Mouse (Mus musculus) intestine, embryonic 16.5 days (tissue): ENCODE measurements around the gene Cbfb. TPM values are rescaled to one million over a fixed set of nuclear protein-coding genes. Genes with fewer than 3 reads are reported as not detected.

Experiments
- ATAC-seq: fragments of 200-750 bp; cut with Nextera tagmentation; 2 replicates; pipeline ENCODE4 v1.8.0; 2017; ENCODE audit warnings: moderate TSS enrichment, moderate library complexity
- H3K27ac ChIP-seq: fragments of 300-500 bp; sonication (generic); 2 replicates; pipeline ENCODE4 v1.5.1; 2014; ENCODE audit warnings: mild to moderate bottlenecking, low read length
- H3K27me3 ChIP-seq: fragments of 300-500 bp; sonication (generic); replicated peaks from 2 replicates; pipeline ENCODE4 v1.6.1; 2014; ENCODE audit warnings: low read length, control low read depth, mixed read lengths; ENCODE audit not compliant: control insufficient read depth, insufficient read depth
- H3K36me3 ChIP-seq: fragments of 300-500 bp; sonication (generic); 2 replicates; pipeline ENCODE4 v1.6.1; 2014; ENCODE audit warnings: low read length, control low read depth; ENCODE audit not compliant: control insufficient read depth, insufficient read depth
- H3K4me1 ChIP-seq: fragments of 300-500 bp; sonication (generic); 2 replicates; pipeline ENCODE4 v1.6.1; 2014; ENCODE audit warnings: low read length, control low read depth, mixed read lengths; ENCODE audit not compliant: control insufficient read depth, insufficient read depth
- H3K4me2 ChIP-seq: fragments of 300-500 bp; sonication (generic); 2 replicates; pipeline ENCODE4 v1.6.1; 2014; ENCODE audit warnings: low read depth, low read length, control low read depth
- H3K4me3 ChIP-seq: fragments of 300-500 bp; sonication (generic); 2 replicates; pipeline ENCODE4 v1.5.1; 2014; ENCODE audit warnings: mild to moderate bottlenecking, low read length
- H3K9ac ChIP-seq: fragments of 300-500 bp; sonication (generic); 2 replicates; pipeline ENCODE4 v1.6.1; 2014; ENCODE audit warnings: low read depth, low read length
- H3K9me3 ChIP-seq: fragments of 300-500 bp; sonication (generic); 2 replicates; pipeline ENCODE4 v1.6.1; 2016; ENCODE audit warnings: low read length, control low read depth; ENCODE audit not compliant: control insufficient read depth
- WGBS: fragments of 180-500 bp; shearing (Covaris S2); extraction: QIAGEN DNeasy Blood & Tissue Kit; methylation state at CpG from one replicate; pipeline ENCODE4 v1.1.7; 2014; 5-methylcytosine and 5-hydroxymethylcytosine counted together
- polyA plus RNA-seq: library from polyadenylated mRNA; unstranded; fragments of >200 nt; fragmentation: Nextera tagmentation; extraction: Ambion mirVana; gene quantifications from 2 replicates; pipeline ENCODE4 v1.2.1, GENCODE M21; 2015

Gene Cbfb
- polyA plus RNA-seq, 1 experiment from 2014 or later = 28.2 TPM

GRCm38 (mm10) chr8:105254152-105254965 is 83.9 kb downstream of the Cbfb start:
- WGBS = under 1% methylated on average over 70 of the region's 74 CpGs
- ATAC-seq = peak; percentile 91

GRCm38 (mm10) chr8:105254966-105255350 is 84.5 kb downstream of the Cbfb start, which contains the start of gene B3gnt9:
B3gnt9 (minus strand) TSS chr8:105255153.
- WGBS = 2% methylated on average over 14 of the region's 14 CpGs
- Histone ChIP-seq H3K36me3 (peaks cover 4% of the 10 kb centered on the region; the same call in 1 of the 2 replicates), H3K4me3 (peak within 1 kb of the TSS; percentile 71), H3K9me3 (no peaks in the 10 kb centered on the region), H3K9ac (peak within 1 kb of the TSS; percentile 83), H3K4me1 (peaks cover 29% of the 10 kb centered on the region), H3K27ac (peak within 1 kb of the TSS; percentile 81), H3K4me2 (peak within 1 kb of the TSS; percentile 98), H3K27me3 (peaks cover 12% of the 10 kb centered on the region)
- peak; percentile 82 for ATAC-seq

More at GRCm38 (mm10) chr8:105254152-105254965, 83.9 kb downstream of the Cbfb start:
- Histone ChIP-seq H3K27me3 (peaks cover 9% of the 10 kb centered on the region), H3K27ac (peak overlapping the region; percentile 81), H3K4me2 (peak overlapping the region; percentile 98), H3K9ac (peak overlapping the region; percentile 83), H3K9me3 (no peaks in the 10 kb centered on the region), H3K36me3 (peaks cover 4% of the 10 kb centered on the region; the same call in 1 of the 2 replicates), H3K4me3 (peak overlapping the region; percentile 71), H3K4me1 (peaks cover 23% of the 10 kb centered on the region)

GRCm38 (mm10) chr8:105257318-105258114 is 87.0 kb downstream of the Cbfb start:
- Histone ChIP-seq H3K27ac (no peak overlapping the region), H3K36me3 (no peaks in the 10 kb centered on the region; the same call in 1 of the 2 replicates), H3K4me2 (no peak overlapping the region), H3K9ac (no peak overlapping the region), H3K27me3 (peaks cover 12% of the 10 kb centered on the region), H3K4me3 (no peak overlapping the region), H3K4me1 (peaks cover 30% of the 10 kb centered on the region), H3K9me3 (no peaks in the 10 kb centered on the region)
- ATAC-seq = no peak
- 77% methylated on average over 7 of the region's 7 CpGs for WGBS

- Histone ChIP-seq H3K27ac (no peak overlapping the region), H3K36me3 (no peaks in the 10 kb centered on the region; the same call in 1 of the 2 replicates), H3K9ac (peak overlapping the region; percentile 53), H3K4me2 (peak overlapping the region; percentile 77), H3K9me3 (no peaks in the 10 kb centered on the region), H3K4me1 (peaks cover 31% of the 10 kb centered on the region), H3K4me3 (peak overlapping the region; percentile 45), H3K27me3 (peaks cover 12% of the 10 kb centered on the region)
- ATAC-seq = peak; percentile 11; the same call in 1 of the 2 replicates
- 12% methylated on average over 55 of the region's 55 CpGs for WGBS
Observed at GRCm38 (mm10) chr8:105258911-105259720, 88.6 kb downstream of the Cbfb start.

- Histone ChIP-seq H3K4me2 (peak overlapping the region; percentile 77), H3K4me3 (peak overlapping the region; percentile 45), H3K27me3 (peaks cover 12% of the 10 kb centered on the region), H3K36me3 (no peaks in the 10 kb centered on the region; the same call in 1 of the 2 replicates), H3K9me3 (no peaks in the 10 kb centered on the region), H3K27ac (no peak overlapping the region), H3K9ac (peak overlapping the region; percentile 53), H3K4me1 (peaks cover 30% of the 10 kb centered on the region)
- 5% methylated on average over 30 of the region's 30 CpGs for WGBS
- ATAC-seq = peak; percentile 36; the same call in 1 of the 2 replicates
Observed at GRCm38 (mm10) chr8:105259721-105260320, 89.3 kb downstream of the Cbfb start.

- no peak overlapping the region for H3K27ac ChIP-seq
- H3K4me3 ChIP-seq = no peak overlapping the region
- 74% methylated on average over 7 of the region's 7 CpGs for WGBS
- H3K4me1 ChIP-seq = peaks cover 28% of the 10 kb centered on the region
- peaks cover 12% of the 10 kb centered on the region for H3K27me3 ChIP-seq
- ATAC-seq = no peak
- no peaks in the 10 kb centered on the region; the same call in 1 of the 2 replicates for H3K36me3 ChIP-seq
- no peak overlapping the region for H3K4me2 ChIP-seq
- no peaks in the 10 kb centered on the region for H3K9me3 ChIP-seq
- no peak overlapping the region for H3K9ac ChIP-seq
Observed at GRCm38 (mm10) chr8:105260371-105261099, 90.1 kb downstream of the Cbfb start.

- WGBS = 86% methylated on average over 12 of the region's 12 CpGs
- no peak overlapping the region for H3K27ac ChIP-seq
Observed at GRCm38 (mm10) chr8:105261326-105261980, 91.0 kb downstream of the Cbfb start.

More at GRCm38 (mm10) chr8:105261326-105261980, 91.0 kb downstream of the Cbfb start:
- Histone ChIP-seq H3K36me3 (no peaks in the 10 kb centered on the region; the same call in 1 of the 2 replicates), H3K9ac (no peak overlapping the region), H3K4me3 (no peak overlapping the region), H3K4me2 (no peak overlapping the region), H3K9me3 (no peaks in the 10 kb centered on the region), H3K4me1 (peaks cover 28% of the 10 kb centered on the region), H3K27me3 (peaks cover 14% of the 10 kb centered on the region)
- ATAC-seq = no peak
